Mouse (Mus musculus) embryo, embryonic 11 days (tissue): ENCODE measurements around the gene Dpf2.

ENCODE experiments used
- DNase-seq: peaks from one replicate; pipeline ENCODE4 v3.0.0-alpha.2; 2015

Gene Dpf2

DNA sequence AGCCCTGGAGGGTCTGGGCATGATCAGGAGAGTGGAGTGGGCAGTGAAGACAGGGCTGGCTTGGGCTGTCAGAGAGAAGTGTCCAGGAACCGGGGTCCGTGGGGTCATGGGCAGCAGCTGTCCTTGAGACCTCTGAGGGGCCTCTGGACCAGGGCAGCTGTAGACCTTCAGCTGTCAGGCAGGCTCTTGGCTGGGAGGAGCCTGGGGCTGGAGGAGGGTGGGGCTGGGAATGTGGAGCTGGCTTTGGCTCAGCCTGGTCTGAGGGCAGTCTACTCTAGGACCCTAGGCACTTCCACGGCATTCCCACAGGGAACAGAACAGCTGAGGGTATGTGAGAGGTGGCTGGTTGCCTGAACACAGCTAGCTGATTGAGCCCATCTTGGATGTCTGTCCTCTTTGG is 22.5 kb upstream of the Dpf2 start:
- peak; percentile 28 for DNase-seq

DNA sequence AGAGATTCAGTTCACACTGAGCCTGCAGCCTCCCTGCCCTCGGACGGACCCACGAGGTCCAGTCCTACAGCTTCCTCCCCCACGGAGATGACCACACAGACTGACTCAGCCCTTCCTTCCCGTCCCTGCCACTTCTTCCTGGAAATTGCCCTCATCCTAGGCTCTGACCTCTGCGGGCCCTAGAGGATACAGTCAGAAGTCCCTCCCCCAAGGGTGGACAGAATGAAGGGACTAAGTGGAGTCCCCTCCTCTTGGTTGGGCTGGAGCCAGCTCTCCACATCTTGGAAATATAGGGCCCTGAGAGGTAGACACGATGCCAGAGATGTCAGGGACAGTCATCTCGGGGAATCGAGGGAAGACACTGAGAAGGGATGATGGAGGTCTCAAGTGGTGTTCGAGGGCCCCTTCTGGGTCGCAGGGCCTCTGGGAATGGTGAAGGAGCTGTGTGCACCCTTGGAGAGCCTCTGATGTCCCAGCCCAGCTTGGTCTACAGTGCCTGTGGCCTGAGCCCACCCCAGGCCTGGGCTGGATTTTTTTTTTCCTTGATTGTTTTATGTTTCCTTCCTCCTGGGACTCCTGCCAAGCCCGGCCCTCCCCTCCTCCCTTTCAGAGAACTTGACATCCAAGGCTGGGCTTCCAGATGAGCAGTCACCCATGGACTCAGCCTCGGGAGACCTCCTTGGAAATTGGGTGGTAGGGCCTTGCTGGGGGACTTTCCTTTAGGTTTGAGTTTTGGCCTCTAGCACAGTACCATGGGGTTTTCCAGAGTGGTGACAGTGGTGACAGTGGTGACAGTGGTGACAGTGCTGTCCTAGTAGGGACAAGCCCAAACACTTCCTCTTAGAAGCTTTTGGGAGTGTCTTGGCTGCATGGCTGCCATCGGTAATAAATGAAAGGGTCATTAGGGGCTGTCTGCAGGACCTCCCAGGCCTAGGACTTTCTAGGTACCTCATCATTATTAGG is 17.1 kb upstream of the Dpf2 start:
- no peak for DNase-seq

DNA sequence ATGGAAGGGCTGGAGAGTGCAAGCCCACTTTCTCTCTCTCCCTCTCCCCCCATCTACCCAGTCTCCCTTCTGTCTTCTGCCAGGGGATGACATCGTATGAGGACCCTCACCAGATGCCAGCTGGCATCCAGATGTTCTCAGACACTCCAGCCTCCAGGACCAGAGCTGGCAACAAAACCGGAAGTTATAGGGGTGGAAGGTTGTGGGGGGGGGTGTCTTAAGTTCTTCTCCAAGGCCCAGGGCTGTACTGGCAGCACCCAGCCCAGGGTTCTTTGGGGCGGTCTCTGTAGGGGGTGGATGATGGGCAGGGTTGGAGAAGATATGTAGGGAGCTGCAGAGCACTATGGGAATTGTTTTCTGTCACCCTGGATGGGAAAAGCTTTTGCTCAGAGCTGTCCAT is 15.7 kb upstream of the Dpf2 start:
- no peak for DNase-seq

DNA sequence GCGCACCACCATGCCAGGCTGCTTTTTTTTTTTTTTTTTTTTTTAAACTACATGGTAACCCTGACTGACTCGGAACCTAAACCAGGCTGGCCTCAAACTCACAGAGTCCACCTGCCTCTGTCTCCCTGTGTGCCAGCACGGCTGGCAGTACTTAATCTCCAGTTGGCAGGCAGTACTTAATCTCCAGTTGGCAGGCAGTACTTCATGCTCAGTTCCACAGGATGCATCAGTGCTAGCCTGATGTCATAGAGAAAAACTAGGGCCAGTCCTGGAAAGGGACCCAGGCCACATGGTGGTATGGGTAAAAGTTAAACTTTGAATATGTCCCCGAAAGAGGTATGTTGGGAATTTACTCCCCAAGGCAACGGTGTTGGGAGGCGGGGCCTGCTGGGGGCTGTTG is 15.3 kb upstream of the Dpf2 start:
- DNase-seq = no peak

DNA sequence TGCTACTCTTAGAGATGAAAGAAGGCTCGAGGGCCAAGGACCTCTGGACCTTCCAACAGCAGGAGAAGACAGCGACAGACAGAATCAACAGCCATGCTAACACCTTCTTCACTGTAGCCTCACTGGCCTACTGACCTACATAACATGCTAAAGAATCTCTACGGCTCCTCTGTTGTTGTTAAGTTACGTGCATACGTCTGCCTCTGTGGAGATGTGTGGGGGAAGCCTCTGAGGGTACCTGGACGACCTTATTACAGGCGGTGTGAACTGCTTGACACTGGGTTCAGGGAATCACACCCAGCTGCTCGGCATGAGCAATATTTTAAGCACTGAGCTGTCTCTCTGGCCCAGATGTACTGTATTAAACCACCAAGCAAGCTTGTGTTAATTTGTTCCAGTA is 14.7 kb upstream of the Dpf2 start:
- no peak for DNase-seq

DNA sequence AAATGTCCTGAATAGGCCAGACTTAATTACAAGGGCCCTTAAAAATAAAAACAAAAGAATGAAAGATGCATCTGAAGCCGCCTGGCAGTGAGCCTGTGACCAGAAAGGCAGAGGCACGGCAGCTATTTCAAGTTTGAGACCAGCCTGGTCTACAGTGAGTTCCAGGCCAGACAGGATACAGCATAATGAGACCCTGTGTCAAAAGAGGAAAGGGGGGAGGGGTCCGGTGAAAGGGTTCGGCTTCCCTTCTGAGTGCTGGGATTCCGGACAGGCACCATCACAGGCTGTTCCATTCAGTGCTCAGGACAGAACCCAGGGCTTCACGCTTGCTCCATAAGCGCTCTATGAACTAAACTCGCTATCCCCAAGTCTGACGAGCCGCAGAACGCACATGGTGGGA is 14.2 kb upstream of the Dpf2 start:
- peak; percentile 28 for DNase-seq

DNA sequence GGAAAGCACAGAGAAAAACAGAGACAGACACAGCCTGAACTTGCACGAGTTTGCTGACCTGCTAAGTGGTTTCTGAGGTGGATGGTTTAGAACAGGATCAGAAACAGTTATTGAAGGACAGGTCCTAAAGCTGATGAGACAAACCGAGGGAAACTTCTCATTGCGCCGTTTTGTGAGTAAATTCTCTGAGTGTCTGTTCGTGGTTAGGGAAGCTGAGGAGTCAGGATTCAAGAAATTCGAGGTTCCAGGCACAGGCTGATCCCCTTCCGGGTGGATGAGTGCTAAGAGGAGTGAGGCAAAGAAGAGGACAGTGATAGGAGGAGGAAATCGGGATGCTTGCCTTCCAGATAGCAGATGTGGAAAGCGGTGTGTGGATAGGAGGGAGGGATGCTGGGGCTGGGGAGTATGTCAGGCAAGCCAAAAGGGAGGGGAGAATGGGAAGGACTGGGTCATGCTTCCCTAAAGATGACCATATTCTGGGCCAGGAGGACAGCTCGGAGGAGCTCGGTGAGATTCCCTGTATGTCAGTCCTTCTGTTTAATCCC is 12.6 kb upstream of the Dpf2 start:
- DNase-seq = no peak

DNA sequence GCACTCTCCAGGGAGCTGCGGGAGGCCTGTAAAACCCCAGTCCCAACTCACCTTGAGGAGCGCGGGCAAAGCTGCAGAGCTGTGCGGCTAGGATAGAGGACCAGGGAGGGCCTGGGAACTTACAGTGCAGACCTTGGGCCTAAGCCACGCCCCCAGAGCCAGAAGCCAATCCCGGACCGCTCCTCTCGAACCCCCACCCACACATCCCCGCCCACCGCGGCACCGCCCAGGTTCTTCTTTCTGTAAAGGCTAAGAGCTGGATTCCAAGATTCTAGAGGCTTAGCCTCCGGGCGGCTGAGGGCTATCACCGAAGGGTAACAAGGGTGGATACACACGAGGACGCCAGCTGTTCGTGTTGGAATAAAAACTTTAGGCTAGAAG is 11.9 kb upstream of the Dpf2 start, which contains the start of gene Cdc42ep2:
TSS of gene Cdc42ep2 (minus strand) at position 104 of the 381 bp plus-strand sequence.
- DNase-seq = peak; percentile 96

DNA sequence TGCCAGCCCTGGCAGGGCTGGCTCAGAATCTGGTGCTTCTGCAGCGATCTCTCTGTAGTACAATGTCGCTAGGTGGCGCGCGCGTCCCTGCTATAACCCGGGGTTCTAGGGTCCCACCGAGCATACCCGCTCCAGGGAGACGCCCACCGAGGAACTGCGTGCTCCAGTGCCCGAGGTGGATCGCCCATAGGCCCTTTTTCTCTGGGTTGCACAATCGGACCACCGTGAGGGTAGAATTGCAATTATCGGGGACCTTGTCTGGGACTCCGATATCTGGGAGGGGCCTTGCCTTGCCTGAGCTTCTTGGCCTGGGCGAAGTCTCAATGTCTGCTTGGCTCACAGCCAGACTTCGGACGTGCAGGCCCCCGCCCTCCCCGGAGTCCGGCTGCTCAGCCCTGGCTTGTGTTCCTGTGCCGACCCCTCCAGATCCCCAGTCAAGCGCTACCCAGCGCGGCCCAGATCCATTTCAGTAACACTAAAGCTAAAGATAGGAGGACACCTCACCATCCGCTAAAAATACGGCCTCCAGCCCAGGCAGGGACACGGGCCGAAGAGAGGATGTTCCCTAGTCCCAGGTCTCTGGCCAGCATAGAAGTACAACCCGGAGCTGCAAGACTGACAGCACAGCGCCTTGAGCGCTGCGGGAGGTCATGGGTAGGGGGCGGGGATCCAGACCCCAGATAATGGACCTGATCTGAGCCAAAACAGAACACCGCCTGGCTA is 11.3 kb upstream of the Dpf2 start:
- peak; percentile 96 for DNase-seq

DNA sequence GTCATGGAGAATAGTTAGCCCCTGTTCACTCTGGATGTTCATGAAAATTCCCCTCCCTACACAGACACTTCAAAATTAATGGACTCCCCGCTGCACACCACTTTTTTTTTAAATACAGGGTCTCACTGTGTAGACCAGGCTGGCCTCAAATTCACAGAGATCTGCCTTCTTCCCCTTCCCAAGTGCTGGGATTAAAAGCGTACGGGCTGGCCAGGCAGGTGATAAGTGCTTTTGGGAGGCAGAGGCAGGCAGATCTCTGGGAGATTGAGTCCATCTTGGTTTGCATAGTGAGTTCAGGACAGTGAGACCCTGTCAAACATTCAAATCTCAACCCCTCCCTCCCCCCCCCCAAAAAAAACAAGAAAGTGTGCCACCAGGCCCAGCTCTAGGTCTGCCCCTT is 10.2 kb upstream of the Dpf2 start:
- DNase-seq = no peak

DNA sequence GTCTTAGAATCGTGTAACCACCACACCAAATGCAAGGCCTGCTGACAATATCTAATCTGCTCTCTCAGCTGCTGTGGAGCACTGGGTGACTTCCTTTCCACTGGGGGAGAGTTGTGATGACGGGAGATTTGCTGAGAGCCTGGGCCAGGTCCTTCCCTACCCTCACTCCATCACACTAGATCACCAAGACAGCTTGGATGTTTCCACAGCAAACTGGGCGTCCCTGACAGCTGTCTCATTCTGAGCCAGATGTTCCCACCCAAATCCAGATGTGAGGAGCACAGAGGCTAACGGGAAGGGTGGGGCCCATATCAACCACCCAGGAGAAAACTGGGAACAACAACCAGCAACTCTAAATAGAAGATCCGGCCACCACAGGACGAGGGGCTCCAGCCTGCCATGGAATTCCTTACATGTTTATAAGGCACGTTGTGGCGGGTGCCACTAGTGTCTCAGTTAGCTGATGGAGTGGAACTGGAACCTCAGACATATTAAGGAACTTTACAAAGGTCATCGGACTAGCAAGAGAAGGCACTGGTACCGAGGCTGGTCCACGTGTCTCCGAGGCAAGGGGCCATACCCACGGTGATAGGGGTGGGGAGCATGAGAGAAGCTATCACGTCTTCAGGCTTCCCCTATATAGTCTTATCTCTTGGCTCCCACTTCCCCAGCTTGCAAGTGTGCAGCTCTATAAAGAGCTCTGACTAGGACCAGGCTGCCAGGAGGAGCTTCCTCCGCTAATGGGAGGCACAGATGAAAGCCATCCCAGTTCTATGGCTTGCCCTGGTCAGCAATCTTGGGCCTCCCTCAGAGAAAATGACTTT is 9.5 kb upstream of the Dpf2 start:
- DNase-seq = no peak

DNA sequence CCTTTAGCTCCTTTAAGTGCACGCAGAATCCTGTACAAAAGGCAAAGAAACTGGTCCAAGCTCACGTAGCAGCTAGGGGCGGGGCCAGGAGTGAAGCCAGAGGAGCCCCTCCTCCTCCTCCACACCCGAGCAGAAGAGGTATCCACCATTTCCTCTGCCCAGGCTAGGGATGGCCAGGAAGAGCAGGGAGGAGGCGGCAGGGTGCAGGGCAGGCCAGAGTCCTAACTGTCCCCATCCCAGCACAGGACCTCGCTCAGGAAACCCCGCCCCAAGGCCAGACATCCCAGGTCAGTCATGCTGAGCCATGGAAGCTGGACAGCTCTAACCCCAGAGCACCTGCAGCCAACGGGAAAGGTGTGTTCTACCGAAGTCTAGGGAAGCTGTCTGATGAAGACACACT is 8.9 kb upstream of the Dpf2 start:
- peak; percentile 40 for DNase-seq

DNA sequence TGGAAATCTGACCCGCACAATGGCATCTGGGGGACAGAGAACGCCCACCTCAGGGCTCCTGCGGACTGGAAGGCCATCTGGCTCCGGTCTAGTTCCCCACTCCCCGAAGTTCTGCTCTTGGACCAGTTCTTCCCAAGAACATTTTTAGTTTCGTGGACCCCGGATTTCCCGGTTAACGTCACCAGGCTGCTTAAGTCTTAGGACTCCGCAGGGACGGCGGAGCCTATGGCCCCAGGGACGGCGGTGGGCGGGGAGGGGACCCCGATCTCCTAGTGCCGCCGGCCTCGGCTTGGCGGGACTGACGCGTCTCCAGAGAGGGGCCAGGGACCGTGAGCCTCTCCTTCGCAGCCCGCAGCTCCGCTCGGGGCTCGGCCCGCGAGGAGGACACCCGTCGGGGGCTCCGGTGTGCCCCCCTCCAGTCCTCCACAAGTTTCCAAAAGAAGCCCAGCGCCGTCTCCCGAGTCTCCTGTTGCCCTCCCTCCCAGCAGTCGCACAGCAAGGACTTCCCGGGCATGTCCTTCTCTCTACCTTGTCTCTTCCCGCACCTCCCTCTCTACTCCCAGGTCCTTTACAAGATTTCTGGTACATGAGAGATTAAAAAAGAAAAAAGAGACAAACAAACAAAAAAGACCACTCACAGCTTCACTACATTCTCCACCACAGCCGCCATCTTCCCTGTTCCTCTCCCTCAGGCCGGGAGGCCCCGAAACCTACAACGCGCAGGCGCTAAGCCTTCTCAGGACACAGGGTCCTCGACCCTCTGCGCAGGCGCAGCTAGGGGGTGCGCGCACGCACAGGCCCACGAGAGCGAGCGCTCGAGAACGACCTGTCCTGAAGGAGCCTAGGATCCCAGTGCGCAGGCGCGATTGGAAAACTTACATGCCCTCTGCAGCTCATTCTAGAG is 455 bp downstream of the Dpf2 start:
- DNase-seq = peak; percentile 100

DNA sequence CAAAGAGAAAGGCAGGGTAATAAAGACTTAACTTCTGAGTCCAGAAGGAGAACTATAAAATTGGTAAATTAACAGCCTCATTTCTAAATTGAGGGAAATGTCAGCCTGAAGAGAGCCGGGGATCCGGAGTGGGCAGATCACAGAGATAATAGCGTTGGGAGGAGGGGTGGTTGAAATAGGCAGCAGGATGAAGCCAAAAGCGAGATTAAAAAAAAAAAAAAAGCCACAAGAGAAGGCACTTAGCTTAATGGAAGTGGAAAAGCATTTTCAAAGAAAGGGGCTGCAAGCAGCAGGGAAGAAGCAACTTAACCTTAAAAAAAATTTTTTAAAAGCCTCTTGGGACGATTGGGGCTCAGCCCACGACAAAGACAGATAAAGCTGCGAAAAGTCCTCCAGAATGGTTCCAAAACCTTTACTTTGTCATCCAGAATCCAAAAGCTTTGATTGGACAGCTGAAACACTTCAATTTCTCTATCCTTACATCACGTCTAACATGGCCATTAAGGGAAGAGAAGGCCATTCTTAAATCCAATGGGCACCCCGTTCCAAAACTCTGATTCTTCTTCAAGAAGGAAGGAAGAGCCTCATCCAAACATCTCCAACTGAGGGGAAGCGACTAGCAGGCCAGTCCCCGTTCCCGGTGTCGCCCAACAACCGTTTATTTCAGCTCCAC is 1.2 kb downstream of the Dpf2 start:
- no peak for DNase-seq

DNA sequence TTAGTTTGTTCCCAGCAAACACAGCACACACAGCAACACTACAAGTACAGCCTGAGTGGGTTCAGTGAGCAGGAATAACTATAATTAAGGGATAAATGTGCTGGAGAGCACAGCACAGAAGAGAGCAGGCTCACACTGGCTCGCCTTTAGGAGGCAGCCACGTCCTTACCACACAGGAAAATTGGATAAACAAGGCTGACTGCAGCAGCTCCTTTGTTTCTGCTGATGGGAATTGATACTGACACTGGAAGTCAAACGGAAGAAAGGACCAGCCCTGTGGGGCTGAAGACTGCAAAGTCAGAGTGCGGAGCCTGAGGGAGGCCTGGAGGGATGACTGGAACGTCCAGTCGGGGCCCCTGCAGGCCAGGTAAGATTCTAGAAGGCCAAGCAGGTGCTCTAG is 2.6 kb downstream of the Dpf2 start:
- DNase-seq = no peak

DNA sequence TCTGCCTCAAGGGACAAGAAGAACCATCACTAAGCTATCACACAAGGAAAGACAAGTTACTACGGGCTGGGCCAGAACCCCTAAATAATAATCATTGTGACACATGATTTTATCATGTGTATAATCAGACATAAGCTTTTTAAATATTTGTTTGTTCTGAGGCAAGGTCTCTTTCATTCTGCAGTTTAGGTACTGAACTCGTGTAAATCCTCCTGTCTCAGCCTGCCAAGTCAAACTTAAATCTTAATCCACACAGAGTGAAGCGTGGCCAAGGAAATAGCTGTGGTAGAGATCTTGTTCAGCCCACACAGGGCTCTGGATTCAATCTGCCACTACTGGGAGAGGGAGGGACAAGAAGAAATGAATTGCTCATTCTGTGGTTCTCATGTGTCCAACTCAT is 5.5 kb downstream of the Dpf2 start:
- DNase-seq = no peak

DNA sequence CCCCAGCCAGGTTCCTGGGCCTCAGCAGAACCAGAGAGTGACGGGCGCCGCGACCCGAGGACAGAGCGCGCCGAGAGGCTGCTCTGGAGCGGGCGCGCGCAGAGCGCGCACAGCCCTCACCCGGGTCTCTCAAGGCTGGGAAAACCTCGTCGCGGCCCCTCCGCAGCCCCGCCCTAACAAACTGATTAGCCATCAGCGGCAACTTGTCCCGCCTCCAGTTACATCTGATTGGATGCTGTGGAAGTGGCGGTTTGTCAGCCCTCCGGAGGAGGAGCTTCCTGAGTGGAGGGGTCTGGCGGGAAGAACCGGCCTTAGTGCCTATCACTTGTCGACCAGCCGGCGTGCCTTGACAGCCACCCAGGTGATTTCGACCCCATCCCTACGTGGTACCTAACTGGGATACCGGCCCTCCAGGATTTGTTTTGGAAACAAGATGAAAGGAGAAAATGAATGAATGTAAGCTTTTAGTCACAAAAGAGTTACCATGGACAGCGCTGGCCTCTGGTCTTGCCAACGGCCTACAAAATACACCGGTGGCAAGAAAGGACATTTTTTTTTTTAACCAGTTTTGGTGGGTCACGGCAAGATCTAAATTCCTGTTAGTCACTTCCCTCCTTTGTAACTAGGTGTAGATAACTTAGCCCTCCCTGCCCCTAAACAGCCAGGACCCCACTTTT is 18.7 kb downstream of the Dpf2 start, which contains the start of gene Tigd3:
TSS of gene Tigd3 (minus strand) at position 148 of the 677 bp plus-strand sequence.
- peak; percentile 97 for DNase-seq

DNA sequence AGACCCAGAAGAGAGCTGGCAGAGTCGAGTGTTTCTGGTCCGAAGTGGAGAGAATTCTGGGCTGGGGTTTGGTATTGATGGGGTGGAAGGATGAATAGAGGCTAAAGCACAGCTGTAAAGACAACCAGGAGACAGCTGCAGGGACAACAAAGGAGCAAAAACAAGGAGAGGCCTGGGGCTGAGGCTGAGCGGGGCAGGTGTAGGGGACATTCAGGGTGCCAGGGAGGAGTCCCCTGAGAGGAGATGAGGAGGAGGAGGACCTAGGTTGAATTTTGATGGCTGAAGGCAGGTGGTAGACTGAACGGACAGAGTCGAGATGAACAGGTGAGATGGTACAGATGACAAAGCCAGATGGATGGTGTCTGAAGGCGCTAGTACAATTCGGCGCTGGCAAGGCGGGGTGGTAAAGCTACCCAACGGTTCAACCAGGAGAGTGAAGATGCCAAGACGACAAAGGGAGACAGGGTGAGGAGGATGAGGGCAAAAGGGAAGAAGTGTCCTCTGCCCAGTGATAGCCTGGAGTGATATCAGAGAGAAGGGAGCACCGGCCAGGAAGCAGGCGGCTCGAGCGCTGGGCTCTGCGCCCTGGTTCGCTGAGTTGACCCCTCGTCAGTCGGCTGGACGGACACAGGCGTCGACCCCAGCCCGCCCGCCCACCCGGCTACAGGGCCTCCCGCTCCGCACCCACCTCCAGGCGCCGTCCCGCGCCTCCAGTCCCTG is 19.4 kb downstream of the Dpf2 start:
- DNase-seq = no peak

DNA sequence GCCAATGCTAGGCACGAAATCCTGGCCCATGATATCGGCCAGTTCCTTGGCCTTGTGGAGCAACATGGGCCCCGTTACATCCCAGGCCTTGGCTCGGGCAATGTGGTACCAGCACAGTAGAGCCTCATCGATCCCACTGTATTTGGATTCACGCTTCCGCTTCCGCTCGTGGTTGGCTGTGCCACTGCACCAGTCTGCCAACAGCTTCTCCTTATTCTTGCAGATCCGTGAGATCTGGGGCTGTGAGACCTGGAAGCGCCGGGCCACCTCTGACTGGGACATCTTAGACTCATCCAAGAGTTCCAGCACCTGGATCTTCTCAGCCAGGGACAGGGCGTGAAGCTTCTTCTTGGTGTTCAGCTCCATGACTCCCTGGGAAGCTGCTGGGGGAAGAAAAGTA is 20.1 kb downstream of the Dpf2 start:
- DNase-seq = no peak

DNA sequence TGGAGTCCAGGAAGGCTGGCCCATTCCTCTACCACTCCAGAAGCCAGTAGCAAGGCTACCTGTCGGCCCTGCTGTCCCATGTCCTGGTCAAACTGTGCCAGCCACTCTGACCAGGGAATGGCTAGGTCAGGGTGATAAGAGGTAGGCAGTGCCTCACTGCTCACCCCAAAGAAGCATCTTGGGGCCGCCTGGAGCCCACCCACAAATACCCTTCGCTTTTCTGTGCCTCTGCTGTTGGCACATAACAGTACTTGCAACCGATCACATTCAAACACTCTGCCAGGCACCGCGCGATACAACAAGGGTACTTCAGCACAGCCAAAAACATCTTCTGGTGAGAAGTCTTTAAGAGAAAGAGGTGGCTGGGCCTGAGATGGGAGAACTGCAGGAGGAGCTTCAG is 20.5 kb downstream of the Dpf2 start:
- no peak for DNase-seq
